Mouse (Mus musculus) lung, postnatal 14 days (tissue): ENCODE results near the gene Gm973.

Experiments used
- DNase-seq: peaks from one replicate; pipeline ENCODE4 v3.0.0; 2021

The Gm973 gene

GRCm38 (mm10) chr1:59516026-59516917 lies at the start of gene Gm973:
Gene Gm973 (plus strand): TSS chr1:59516264.
- peak; percentile 68 for DNase-seq

- DNase-seq = no peak
Measured at GRCm38 (mm10) chr1:59469170-59469569, 46.9 kb upstream of the Gm973 start.

GRCm38 (mm10) chr1:59470766-59471165 lies 45.3 kb upstream of the Gm973 start:
- no peak for DNase-seq

GRCm38 (mm10) chr1:59472368-59473180 lies 43.5 kb upstream of the Gm973 start:
- DNase-seq = no peak

GRCm38 (mm10) chr1:59473181-59473555 lies 42.9 kb upstream of the Gm973 start:
- DNase-seq = no peak

- no peak for DNase-seq
Measured at GRCm38 (mm10) chr1:59475618-59476017, 40.4 kb upstream of the Gm973 start.

- no peak for DNase-seq
Measured at GRCm38 (mm10) chr1:59478911-59479310, 37.2 kb upstream of the Gm973 start.

GRCm38 (mm10) chr1:59480821-59481455 lies 35.1 kb upstream of the Gm973 start:
- no peak for DNase-seq

GRCm38 (mm10) chr1:59481456-59482291 lies 34.4 kb upstream of the Gm973 start:
- DNase-seq = peak; percentile 95

- DNase-seq = peak; percentile 57
Measured at GRCm38 (mm10) chr1:59482331-59482695, 33.8 kb upstream of the Gm973 start, which contains the start of gene Fzd7. Gene Fzd7 (plus strand): TSS chr1:59482424.

GRCm38 (mm10) chr1:59482696-59483520 lies 33.2 kb upstream of the Gm973 start:
- DNase-seq = peak; percentile 42

GRCm38 (mm10) chr1:59483521-59484245 lies 32.4 kb upstream of the Gm973 start:
- peak; percentile 85 for DNase-seq

GRCm38 (mm10) chr1:59484314-59484713 lies 31.8 kb upstream of the Gm973 start:
- DNase-seq = no peak

GRCm38 (mm10) chr1:59484791-59485785 lies 31.0 kb upstream of the Gm973 start:
- DNase-seq = no peak

- DNase-seq = no peak
Measured at GRCm38 (mm10) chr1:59485803-59486202, 30.3 kb upstream of the Gm973 start.

GRCm38 (mm10) chr1:59487651-59488051 lies 28.4 kb upstream of the Gm973 start:
- peak; percentile 39 for DNase-seq

GRCm38 (mm10) chr1:59488481-59488880 lies 27.6 kb upstream of the Gm973 start:
- DNase-seq = no peak

- no peak for DNase-seq
Measured at GRCm38 (mm10) chr1:59488991-59489390, 27.1 kb upstream of the Gm973 start.

GRCm38 (mm10) chr1:59491517-59491916 lies 24.5 kb upstream of the Gm973 start:
- no peak for DNase-seq
